Mouse (Mus musculus) ES-E14 (cell line): ENCODE data around the gene BC048562. TPM values are rescaled to one million over a fixed set of nuclear protein-coding genes. Genes with fewer than 3 reads are reported as not detected.
A peak's percentile ranks its signal among the peaks of the same experiment; 100 is the strongest.

Experiments used
- DNase-seq: peaks from one replicate; pipeline ENCODE4 v3.0.0-alpha.2; 2013; ENCODE audit warnings: low read depth, low spot score
- H3K27ac ChIP-seq: 2 replicates; pipeline ENCODE4 v1.5.1; 2012; ENCODE audit warnings: low read depth, mild to moderate bottlenecking, low read length, moderate library complexity, mixed read lengths; ENCODE audit not compliant: poor library complexity, insufficient read depth, severe bottlenecking
- H3K36me3 ChIP-seq: 2 replicates; pipeline ENCODE4 v1.6.1; 2012; ENCODE audit warnings: mild to moderate bottlenecking, low read length, moderate library complexity, mixed read lengths; ENCODE audit not compliant: control insufficient read depth, poor library complexity, insufficient read depth, severe bottlenecking
- H3K4me1 ChIP-seq, 2 experiments: fragments of 150-350 bp in 1 of 2; sonication (generic) in 1 of 2; 2 replicates each; pipeline ENCODE4 v1.6.1; 2012; ENCODE audit warnings: low read length in 2 of 2, mild to moderate bottlenecking in 1 of 2, mixed read lengths in 1 of 2; ENCODE audit not compliant: control insufficient read depth in 2 of 2, insufficient read depth in 2 of 2, poor library complexity in 1 of 2
- H3K4me3 ChIP-seq, 2 experiments: fragments of 150-350 bp in 1 of 2; sonication (generic) in 1 of 2; 2 replicates each; pipeline ENCODE4 v1.5.1; 2012; ENCODE audit warnings: low read length in 2 of 2, low read depth in 1 of 2, mild to moderate bottlenecking in 1 of 2, mixed read lengths in 1 of 2; ENCODE audit not compliant: insufficient read depth in 1 of 2, poor library complexity in 1 of 2, severe bottlenecking in 1 of 2
- H3K9ac ChIP-seq: 2 replicates; pipeline ENCODE4 v1.6.1; 2012; ENCODE audit warnings: low read depth, mild to moderate bottlenecking, low read length, mixed read lengths; ENCODE audit not compliant: poor library complexity, insufficient read depth, severe bottlenecking
- H3K9me3 ChIP-seq: fragments of 150-350 bp; sonication (generic); 2 replicates; pipeline ENCODE4 v1.6.1; 2012; ENCODE audit warnings: low read depth, mild to moderate bottlenecking, low read length; ENCODE audit not compliant: control insufficient read depth, insufficient read depth
- CHD2 ChIP-seq: IDR thresholded peaks from 2 replicates; pipeline ENCODE4 v1.6.1; 2014; ENCODE audit warnings: mild to moderate bottlenecking, low read depth, low read length, inconsistent platforms
- HCFC1 ChIP-seq: IDR thresholded peaks from 2 replicates; pipeline ENCODE4 v1.6.1; 2012; ENCODE audit warnings: low read length, inconsistent platforms, borderline replicate concordance; ENCODE audit not compliant: insufficient read depth
- MAFK ChIP-seq: IDR thresholded peaks from 2 replicates; pipeline ENCODE4 v1.6.1; 2014; ENCODE audit warnings: mild to moderate bottlenecking, low read depth, low read length, inconsistent platforms; ENCODE audit not compliant: insufficient read depth
- ZC3H11A ChIP-seq: IDR thresholded peaks from 2 replicates; pipeline ENCODE4 v1.6.1; 2012; ENCODE audit warnings: low read depth, mild to moderate bottlenecking, inconsistent platforms, low read length, borderline replicate concordance
- ZNF384 ChIP-seq: IDR thresholded peaks from 2 replicates; pipeline ENCODE4 v1.6.1; 2012; ENCODE audit warnings: low read depth, low read length, inconsistent platforms
- in situ Hi-C, 2 experiments: fragments of 600-800 bp; cut with MboI; formaldehyde crosslinking; loops; one replicate each; pipeline ENCODE4 v1.15.1; 2025; ENCODE audit warnings: low sequenced_read_pairs in 2 of 2, inconsistent platforms in 1 of 2; ENCODE audit not compliant: unreplicated experiment in 2 of 2
- total RNA-seq: library from RNA; depleted of rRNA; stranded (reverse); fragments of 300-350 nt; gene quantifications from 2 replicates; pipeline ENCODE4 v1.2.3, GENCODE M21; 2012

BC048562 gene
- total RNA-seq, 1 experiment: not detected

DNA sequence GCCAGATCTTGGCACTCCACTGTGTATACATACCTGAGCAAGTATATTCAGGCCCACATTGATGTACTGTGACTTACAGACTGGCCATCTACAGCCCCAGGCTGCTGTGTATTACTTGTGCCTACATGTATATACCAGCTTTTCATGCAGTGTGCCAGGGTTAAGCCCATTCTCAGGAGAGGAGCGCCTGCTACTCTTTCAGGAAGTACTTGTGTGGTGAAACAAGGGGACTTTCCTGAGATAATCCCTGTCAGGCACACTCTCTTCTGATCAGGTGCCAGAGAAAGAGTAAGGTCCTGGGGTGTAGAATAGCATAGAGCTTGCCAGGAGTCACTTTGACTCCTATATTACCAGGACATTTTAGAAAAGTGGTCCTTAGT lies 23.6 kb downstream of the BC048562 start:
- peak overlapping the region in 1 of 2 experiments; percentile 83; a peak in 3 of 4 replicates for H3K4me3 ChIP-seq
- no peak for DNase-seq
- H3K4me1 ChIP-seq: peaks cover 7 to 27% of the 10 kb centered on the region in 2 experiments
- H3K9me3 ChIP-seq: no peaks in the 10 kb centered on the region
- no peak overlapping the region; the same call in 1 of the 2 replicates for H3K27ac ChIP-seq
- H3K9ac ChIP-seq: no peak overlapping the region
- in situ Hi-C loops: no loop called here
- H3K36me3 ChIP-seq: peaks cover 11% of the 10 kb centered on the region
- TF ChIP-seq ZNF384 (no peak), MAFK (no peak), CHD2 (no peak), HCFC1 (no peak), ZC3H11A (no peak)

GRCm38 (mm10) chr9:108460319-108461178 lies 24.3 kb downstream of the BC048562 start, which contains the start of gene Ccdc71:
Ccdc71 (plus strand) TSS chr9:108460527.
- DNase-seq: peak; percentile 87
- no peaks in the 10 kb centered on the region for H3K9me3 ChIP-seq
- in situ Hi-C loops: no loop called here
- H3K4me3 ChIP-seq: peak within 1 kb of the TSS; percentile 83 to 99
- peaks cover 14% of the 10 kb centered on the region for H3K36me3 ChIP-seq
- peaks cover 7 to 26% of the 10 kb centered on the region in 2 experiments for H3K4me1 ChIP-seq
- peak within 1 kb of the TSS; percentile 99 for H3K9ac ChIP-seq
- H3K27ac ChIP-seq: peak within 1 kb of the TSS; percentile 92
- TF ChIP-seq CHD2: peak; percentile 86
- peak; percentile 79; the same call in 1 of the 2 replicates for TF ChIP-seq HCFC1
- no peak for TF ChIP-seq MAFK

- no peak for DNase-seq
- Histone ChIP-seq H3K27ac (peak within 1 kb of the TSS; percentile 92), H3K4me3 (peak within 1 kb of the TSS; percentile 83 to 99), H3K9ac (peak within 1 kb of the TSS; percentile 99), H3K4me1 (peaks cover 4 to 19% of the 10 kb centered on the region in 2 experiments), H3K9me3 (no peaks in the 10 kb centered on the region), H3K36me3 (peaks cover 14% of the 10 kb centered on the region)
- no peak for TF ChIP-seq ZC3H11A
- no peak for TF ChIP-seq HCFC1
- no peak for TF ChIP-seq CHD2
- no peak for TF ChIP-seq ZNF384
- no peak for TF ChIP-seq MAFK
- in situ Hi-C loops: no loop called here
Observed at GRCm38 (mm10) chr9:108461181-108461631, 24.9 kb downstream of the BC048562 start, which contains the start of gene Klhdc8b. Klhdc8b (minus strand) TSS chr9:108461581.

- Histone ChIP-seq H3K4me3 (peak overlapping the region; percentile 83 to 99), H3K9me3 (no peaks in the 10 kb centered on the region), H3K4me1 (peaks cover under 1 to 19% of the 10 kb centered on the region in 2 experiments; a peak in 3 of 4 replicates), H3K9ac (peak overlapping the region; percentile 71), H3K36me3 (peaks cover 14% of the 10 kb centered on the region), H3K27ac (no peak overlapping the region)
- TF ChIP-seq ZNF384: no peak
- TF ChIP-seq ZC3H11A: no peak
- no peak for TF ChIP-seq HCFC1
- in situ Hi-C loops: no loop called here
- no peak for DNase-seq
Observed at GRCm38 (mm10) chr9:108461675-108462074, 25.4 kb downstream of the BC048562 start.
